Mouse (Mus musculus): Measurements from ENCODE around the gene Plxnc1. TPM values are rescaled to one million over a fixed set of nuclear protein-coding genes. Genes with fewer than 3 reads are reported as not detected.
A peak's percentile ranks its signal among the peaks of the same experiment; 100 is the strongest.

Gene Plxnc1
- total RNA-seq, 1 experiment = 1.1 TPM

DNA sequence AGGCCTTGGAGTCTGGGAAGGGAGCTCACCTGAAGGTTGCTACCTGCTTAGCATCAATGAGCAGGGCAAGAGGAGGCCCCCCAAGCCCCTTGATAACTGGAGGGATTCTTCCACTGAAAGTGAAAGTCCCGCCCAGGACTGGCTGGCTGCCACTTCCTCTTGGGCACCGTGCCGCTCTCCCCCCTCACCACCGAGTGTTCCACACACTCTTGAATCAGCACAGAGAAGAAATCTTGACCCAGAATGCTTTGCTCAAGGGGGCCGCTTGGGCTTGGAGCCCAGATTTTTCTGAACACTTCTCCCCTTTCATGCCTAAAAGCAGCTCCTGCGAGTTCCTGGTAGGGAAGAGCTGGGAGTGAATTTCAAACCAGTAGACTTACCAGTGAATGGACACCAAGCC is 115.2 kb downstream of the Plxnc1 start:
- no peak for TF ChIP-seq CHD2 (IDR thresholded peaks at IDR 0.05; ENCODE audit: low read depth, low read length)
- TF ChIP-seq ZC3H11A (IDR thresholded peaks at IDR 0.05; ENCODE audit: borderline replicate concordance, low read depth, low read length) = no peak
- TF ChIP-seq ZNF384 (IDR thresholded peaks at IDR 0.05; ENCODE audit: low read depth, low read length) = no peak
- no peak for TF ChIP-seq HCFC1 (IDR thresholded peaks at IDR 0.05; ENCODE audit: borderline replicate concordance, insufficient read depth, low read length)
- TF ChIP-seq MAFK (IDR thresholded peaks at IDR 0.05; ENCODE audit: insufficient read depth, low read depth, low read length) = no peak
- in situ Hi-C loops (cut with MboI; ENCODE audit: low sequenced_read_pairs in 2 of 2, unreplicated experiment in 2 of 2) = no loop called here
- H3K27ac ChIP-seq (ENCODE audit: insufficient read depth, low read depth, low read length, poor library complexity, severe bottlenecking) = no peak overlapping the region

DNA sequence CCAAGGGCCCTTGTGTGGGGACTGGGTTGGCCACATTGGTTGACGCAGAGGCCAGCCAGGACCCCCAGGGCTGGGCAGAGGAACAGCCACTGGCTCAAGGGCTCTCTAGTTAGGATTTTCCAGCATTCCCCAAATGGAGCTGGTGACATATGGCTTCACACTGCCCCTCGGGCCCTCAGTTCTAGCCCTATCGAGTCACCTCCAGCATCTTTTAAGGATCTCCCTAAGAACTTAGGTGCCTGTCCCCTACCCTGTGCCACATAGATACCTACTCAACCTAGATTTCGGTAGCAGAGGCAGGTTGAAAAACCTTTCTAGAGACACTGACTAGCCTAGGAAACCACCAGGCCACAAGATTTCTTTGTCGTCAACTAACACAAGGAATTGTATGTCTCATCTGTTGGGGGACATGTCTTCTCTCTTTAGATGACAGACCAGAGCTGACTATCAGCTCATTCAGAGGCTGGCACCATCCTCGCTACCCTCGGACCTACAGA is 115.9 kb downstream of the Plxnc1 start:
- Histone ChIP-seq H3K4me1 (ENCODE audit: control insufficient read depth in 2 of 2, insufficient read depth in 2 of 2, low read length in 2 of 2, poor library complexity in 1 of 2) (no peaks in the 10 kb centered on the region), H3K36me3 (ENCODE audit: control insufficient read depth, insufficient read depth, low read length, poor library complexity, severe bottlenecking) (no peaks in the 10 kb centered on the region), H3K9me3 (ENCODE audit: control insufficient read depth, insufficient read depth, low read depth, low read length) (no peaks in the 10 kb centered on the region), H3K4me3 (ENCODE audit: insufficient read depth in 1 of 2, low read depth in 1 of 2, low read length in 2 of 2, poor library complexity in 1 of 2, severe bottlenecking in 1 of 2) (no peak overlapping the region), H3K27ac (ENCODE audit: insufficient read depth, low read depth, low read length, poor library complexity, severe bottlenecking) (no peak overlapping the region), H3K9ac (ENCODE audit: insufficient read depth, low read depth, low read length, poor library complexity, severe bottlenecking) (no peak overlapping the region)
- in situ Hi-C loops (cut with MboI; ENCODE audit: low sequenced_read_pairs in 2 of 2, unreplicated experiment in 2 of 2) = no loop called here
- DNase-seq (ENCODE audit: low read depth, low spot score) = no peak
- TF ChIP-seq ZNF384 (IDR thresholded peaks at IDR 0.05; ENCODE audit: low read depth, low read length) = no peak
- TF ChIP-seq CHD2 (IDR thresholded peaks at IDR 0.05; ENCODE audit: low read depth, low read length) = no peak
- TF ChIP-seq HCFC1 (IDR thresholded peaks at IDR 0.05; ENCODE audit: borderline replicate concordance, insufficient read depth, low read length) = no peak

More for the DNA sequence above, 115.2 kb downstream of the Plxnc1 start:
- Histone ChIP-seq H3K9me3 (ENCODE audit: control insufficient read depth, insufficient read depth, low read depth, low read length) (no peaks in the 10 kb centered on the region), H3K4me1 (ENCODE audit: control insufficient read depth in 2 of 2, insufficient read depth in 2 of 2, low read length in 2 of 2, poor library complexity in 1 of 2) (no peaks in the 10 kb centered on the region), H3K36me3 (ENCODE audit: control insufficient read depth, insufficient read depth, low read length, poor library complexity, severe bottlenecking) (no peaks in the 10 kb centered on the region), H3K9ac (ENCODE audit: insufficient read depth, low read depth, low read length, poor library complexity, severe bottlenecking) (no peak overlapping the region), H3K4me3 (ENCODE audit: insufficient read depth in 1 of 2, low read depth in 1 of 2, low read length in 2 of 2, poor library complexity in 1 of 2, severe bottlenecking in 1 of 2) (0 out of 4 replicates have a peak overlapping the region, but pooled peaks of 1 of the 2 experiments have one; percentile 39)
- DNase-seq (ENCODE audit: low read depth, low spot score) = no peak

DNA sequence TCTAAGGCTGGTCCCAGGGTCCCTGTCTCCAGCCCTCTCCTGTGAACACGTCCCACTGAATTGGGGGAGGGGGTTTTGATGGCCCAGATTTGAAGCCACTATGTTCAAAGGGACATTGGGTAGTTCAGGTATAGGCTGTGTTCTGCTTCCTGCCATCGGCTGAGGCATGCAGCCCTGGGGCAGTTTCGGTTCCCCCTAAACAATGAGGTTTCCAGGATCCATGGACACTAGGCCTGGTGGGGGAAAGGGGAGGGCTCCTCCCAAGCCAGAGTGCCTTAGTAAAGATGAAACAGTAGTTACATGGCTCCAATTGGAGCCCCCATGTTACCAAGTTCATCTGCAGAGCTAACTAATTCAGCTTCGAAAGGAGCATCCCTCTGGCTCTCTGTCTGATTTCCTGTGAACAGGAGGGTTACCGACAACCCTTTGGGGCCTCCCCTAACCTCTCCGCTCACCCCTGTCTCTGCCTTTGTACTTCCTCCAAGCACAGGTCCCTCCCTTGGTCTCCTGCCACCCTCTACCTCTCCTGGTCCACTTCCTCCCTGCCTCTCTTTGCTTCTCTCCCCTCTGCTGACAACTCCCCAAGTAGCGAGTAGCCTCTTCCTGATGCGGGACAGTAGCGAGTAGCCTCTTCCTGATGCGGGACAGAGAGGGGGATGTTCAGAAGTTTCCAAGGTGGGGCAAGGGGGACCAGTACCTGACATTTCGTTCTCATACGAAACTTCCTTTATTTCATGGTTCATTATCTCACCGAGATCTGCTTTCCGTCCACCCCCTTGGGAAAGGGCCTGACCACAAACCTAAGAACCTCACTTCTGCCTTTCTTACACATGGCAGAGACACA is 116.5 kb downstream of the Plxnc1 start:
- no peak overlapping the region for H3K27ac ChIP-seq (ENCODE audit: insufficient read depth, low read depth, low read length, poor library complexity, severe bottlenecking)
- in situ Hi-C loops (cut with MboI; ENCODE audit: low sequenced_read_pairs in 2 of 2, unreplicated experiment in 2 of 2) = no loop called here
- H3K4me3 ChIP-seq (ENCODE audit: insufficient read depth in 1 of 2, low read depth in 1 of 2, low read length in 2 of 2, poor library complexity in 1 of 2, severe bottlenecking in 1 of 2) = no peak overlapping the region
- H3K36me3 ChIP-seq (ENCODE audit: control insufficient read depth, insufficient read depth, low read length, poor library complexity, severe bottlenecking) = no peaks in the 10 kb centered on the region
- no peak overlapping the region for H3K9ac ChIP-seq (ENCODE audit: insufficient read depth, low read depth, low read length, poor library complexity, severe bottlenecking)
- H3K9me3 ChIP-seq (ENCODE audit: control insufficient read depth, insufficient read depth, low read depth, low read length) = no peaks in the 10 kb centered on the region
- DNase-seq (ENCODE audit: low read depth, low spot score) = no peak
- TF ChIP-seq MAFK (IDR thresholded peaks at IDR 0.05; ENCODE audit: insufficient read depth, low read depth, low read length) = no peak
- TF ChIP-seq ZNF384 (IDR thresholded peaks at IDR 0.05; ENCODE audit: low read depth, low read length) = no peak
- no peak for TF ChIP-seq ZC3H11A (IDR thresholded peaks at IDR 0.05; ENCODE audit: borderline replicate concordance, low read depth, low read length)
- no peak for TF ChIP-seq CHD2 (IDR thresholded peaks at IDR 0.05; ENCODE audit: low read depth, low read length)
- no peak for TF ChIP-seq HCFC1 (IDR thresholded peaks at IDR 0.05; ENCODE audit: borderline replicate concordance, insufficient read depth, low read length)
- H3K4me1 ChIP-seq (ENCODE audit: control insufficient read depth in 2 of 2, insufficient read depth in 2 of 2, low read length in 2 of 2, poor library complexity in 1 of 2) = no peaks in the 10 kb centered on the region

DNA sequence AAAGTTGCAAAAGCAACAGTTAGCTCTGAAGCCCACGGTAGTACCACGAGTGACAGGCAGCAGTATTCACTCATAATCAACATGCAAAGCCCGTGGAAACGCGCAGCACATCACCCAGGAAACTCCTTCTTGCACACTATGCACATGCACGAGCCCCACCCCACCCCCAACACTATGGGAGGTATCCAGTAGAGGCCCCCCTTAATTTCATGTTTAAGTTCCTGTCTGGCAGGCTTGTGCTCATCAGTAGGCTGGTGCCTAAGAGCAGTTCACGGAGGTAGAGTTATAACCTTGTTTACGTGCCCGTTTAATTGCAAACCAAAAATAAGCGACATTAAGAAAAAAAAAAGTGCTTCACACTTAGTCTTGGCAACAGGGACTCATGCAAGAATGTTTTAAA is 117.3 kb downstream of the Plxnc1 start:
- Histone ChIP-seq H3K9ac (ENCODE audit: insufficient read depth, low read depth, low read length, poor library complexity, severe bottlenecking) (no peak overlapping the region), H3K36me3 (ENCODE audit: control insufficient read depth, insufficient read depth, low read length, poor library complexity, severe bottlenecking) (no peaks in the 10 kb centered on the region), H3K9me3 (ENCODE audit: control insufficient read depth, insufficient read depth, low read depth, low read length) (no peaks in the 10 kb centered on the region), H3K4me3 (ENCODE audit: insufficient read depth in 1 of 2, low read depth in 1 of 2, low read length in 2 of 2, poor library complexity in 1 of 2, severe bottlenecking in 1 of 2) (no peak overlapping the region), H3K4me1 (ENCODE audit: control insufficient read depth in 2 of 2, insufficient read depth in 2 of 2, low read length in 2 of 2, poor library complexity in 1 of 2) (no peaks in the 10 kb centered on the region), H3K27ac (ENCODE audit: insufficient read depth, low read depth, low read length, poor library complexity, severe bottlenecking) (no peak overlapping the region)
- TF ChIP-seq MAFK (IDR thresholded peaks at IDR 0.05; ENCODE audit: insufficient read depth, low read depth, low read length) = no peak
- TF ChIP-seq ZNF384 (IDR thresholded peaks at IDR 0.05; ENCODE audit: low read depth, low read length) = no peak
- TF ChIP-seq ZC3H11A (IDR thresholded peaks at IDR 0.05; ENCODE audit: borderline replicate concordance, low read depth, low read length) = no peak
- TF ChIP-seq HCFC1 (IDR thresholded peaks at IDR 0.05; ENCODE audit: borderline replicate concordance, insufficient read depth, low read length) = no peak
- TF ChIP-seq CHD2 (IDR thresholded peaks at IDR 0.05; ENCODE audit: low read depth, low read length) = no peak
- in situ Hi-C loops (cut with MboI; ENCODE audit: low sequenced_read_pairs in 2 of 2, unreplicated experiment in 2 of 2) = no loop called here
- no peak for DNase-seq (ENCODE audit: low read depth, low spot score)
